Mouse (Mus musculus): ENCODE data around the gene Gpr15. TPM values are rescaled to one million over a fixed set of nuclear protein-coding genes. Genes with fewer than 3 reads are reported as not detected.

Gpr15 gene
- polyA plus RNA-seq, 1 experiment from 2014 or later: 0.08 TPM

- WGBS: 75% methylated on average over 6 of the region's 6 CpGs
- H3K4me1 ChIP-seq: no peaks in the 10 kb centered on the region
- H3K36me3 ChIP-seq: no peaks in the 10 kb centered on the region
- H3K4me3 ChIP-seq (replicated peaks): no peak overlapping the region
- no peaks in the 10 kb centered on the region for H3K27me3 ChIP-seq (replicated peaks)
- no peaks in the 10 kb centered on the region for H3K9me3 ChIP-seq
- no peak overlapping the region for H3K9ac ChIP-seq
- H3K4me2 ChIP-seq: no peak overlapping the region
- no peak for ATAC-seq (ENCODE audit: insufficient read depth, low FRiP score, low read depth)
- H3K27ac ChIP-seq: no peak overlapping the region
These were observed 18.7 kb downstream of the Gpr15 start for GRCm38 (mm10) chr16:58700174-58700573.

GRCm38 (mm10) chr16:58697261-58697660, 21.6 kb downstream of the Gpr15 start:
- H3K27ac ChIP-seq: no peak overlapping the region
- no peak overlapping the region for H3K9ac ChIP-seq
- H3K4me1 ChIP-seq: no peaks in the 10 kb centered on the region
- WGBS: 96% methylated on average over 1 of the region's 1 CpGs
- no peaks in the 10 kb centered on the region for H3K9me3 ChIP-seq
- H3K4me3 ChIP-seq (replicated peaks): no peak overlapping the region
- no peak overlapping the region for H3K4me2 ChIP-seq
- H3K27me3 ChIP-seq (replicated peaks): no peaks in the 10 kb centered on the region
- no peaks in the 10 kb centered on the region for H3K36me3 ChIP-seq
- ATAC-seq (ENCODE audit: insufficient read depth, low FRiP score, low read depth): no peak

- H3K27ac ChIP-seq: no peak overlapping the region
- 85% methylated on average over 3 of the region's 3 CpGs for WGBS
- H3K4me3 ChIP-seq (replicated peaks): no peak overlapping the region
- no peak overlapping the region for H3K4me2 ChIP-seq
- H3K4me1 ChIP-seq: no peaks in the 10 kb centered on the region
- no peaks in the 10 kb centered on the region for H3K9me3 ChIP-seq
- no peaks in the 10 kb centered on the region for H3K27me3 ChIP-seq (replicated peaks)
- no peaks in the 10 kb centered on the region for H3K36me3 ChIP-seq
- no peak overlapping the region for H3K9ac ChIP-seq
- no peak for ATAC-seq (ENCODE audit: insufficient read depth, low FRiP score, low read depth)
These were observed 22.1 kb downstream of the Gpr15 start for GRCm38 (mm10) chr16:58696796-58697195.

GRCm38 (mm10) chr16:58694091-58694490, 24.8 kb downstream of the Gpr15 start:
- no peaks in the 10 kb centered on the region for H3K9me3 ChIP-seq
- H3K27me3 ChIP-seq (replicated peaks): no peaks in the 10 kb centered on the region
- H3K4me3 ChIP-seq (replicated peaks): no peak overlapping the region
- no peak overlapping the region for H3K27ac ChIP-seq
- H3K4me1 ChIP-seq: no peaks in the 10 kb centered on the region
- H3K9ac ChIP-seq: no peak overlapping the region
- no peak overlapping the region for H3K4me2 ChIP-seq
- no peak for ATAC-seq (ENCODE audit: insufficient read depth, low FRiP score, low read depth)
- WGBS: 91% methylated on average over 5 of the region's 5 CpGs
- no peaks in the 10 kb centered on the region for H3K36me3 ChIP-seq

GRCm38 (mm10) chr16:58690322-58690732, 28.5 kb downstream of the Gpr15 start:
- no peak for ATAC-seq (ENCODE audit: insufficient read depth, low FRiP score, low read depth)
- Histone ChIP-seq H3K27me3 (replicated peaks) (no peaks in the 10 kb centered on the region), H3K4me3 (replicated peaks) (no peak overlapping the region), H3K4me1 (no peaks in the 10 kb centered on the region), H3K27ac (no peak overlapping the region), H3K36me3 (no peaks in the 10 kb centered on the region), H3K9ac (no peak overlapping the region), H3K4me2 (no peak overlapping the region), H3K9me3 (no peaks in the 10 kb centered on the region)
- 82% methylated on average over 5 of the region's 5 CpGs for WGBS

- H3K9me3 ChIP-seq: no peaks in the 10 kb centered on the region
- no peak overlapping the region for H3K9ac ChIP-seq
- no peak overlapping the region for H3K4me2 ChIP-seq
- no peaks in the 10 kb centered on the region for H3K27me3 ChIP-seq (replicated peaks)
- H3K36me3 ChIP-seq: no peaks in the 10 kb centered on the region
- WGBS: 82% methylated on average over 5 of the region's 5 CpGs
- H3K27ac ChIP-seq: no peak overlapping the region
- no peak overlapping the region for H3K4me3 ChIP-seq (replicated peaks)
- no peak for ATAC-seq (ENCODE audit: insufficient read depth, low FRiP score, low read depth)
- H3K4me1 ChIP-seq: no peaks in the 10 kb centered on the region
These were observed 29.2 kb downstream of the Gpr15 start for GRCm38 (mm10) chr16:58689555-58690169.

GRCm38 (mm10) chr16:58688534-58688933, 30.3 kb downstream of the Gpr15 start:
- H3K9me3 ChIP-seq: no peaks in the 10 kb centered on the region
- H3K36me3 ChIP-seq: no peaks in the 10 kb centered on the region
- H3K27ac ChIP-seq: no peak overlapping the region
- no peak overlapping the region for H3K4me3 ChIP-seq (replicated peaks)
- no peak overlapping the region for H3K4me2 ChIP-seq
- no peaks in the 10 kb centered on the region for H3K4me1 ChIP-seq
- no peak for ATAC-seq (ENCODE audit: insufficient read depth, low FRiP score, low read depth)
- H3K27me3 ChIP-seq (replicated peaks): no peaks in the 10 kb centered on the region
- no peak overlapping the region for H3K9ac ChIP-seq
- 97% methylated on average over 1 of the region's 1 CpGs for WGBS

GRCm38 (mm10) chr16:58685548-58686537, 33.0 kb downstream of the Gpr15 start:
- no peak overlapping the region for H3K9ac ChIP-seq
- H3K27ac ChIP-seq: no peak overlapping the region
- ATAC-seq (ENCODE audit: insufficient read depth, low FRiP score, low read depth): no peak
- H3K36me3 ChIP-seq: 0 out of 2 replicates have a peak, but pooled peaks cover under 1% of the 10 kb centered on the region
- H3K4me3 ChIP-seq (replicated peaks): no peak overlapping the region
- 67% methylated on average over 20 of the region's 20 CpGs for WGBS
- no peak overlapping the region for H3K4me2 ChIP-seq
- no peaks in the 10 kb centered on the region for H3K4me1 ChIP-seq
- H3K27me3 ChIP-seq (replicated peaks): no peaks in the 10 kb centered on the region
- no peaks in the 10 kb centered on the region for H3K9me3 ChIP-seq

GRCm38 (mm10) chr16:58684537-58684936, 34.3 kb downstream of the Gpr15 start:
- H3K9ac ChIP-seq: no peak overlapping the region
- H3K4me1 ChIP-seq: no peaks in the 10 kb centered on the region
- 0 out of 2 replicates have a peak, but pooled peaks cover 4% of the 10 kb centered on the region for H3K36me3 ChIP-seq
- H3K4me3 ChIP-seq (replicated peaks): no peak overlapping the region
- no peak overlapping the region for H3K27ac ChIP-seq
- no peak for ATAC-seq (ENCODE audit: insufficient read depth, low FRiP score, low read depth)
- H3K4me2 ChIP-seq: no peak overlapping the region
- no peaks in the 10 kb centered on the region for H3K27me3 ChIP-seq (replicated peaks)
- no peaks in the 10 kb centered on the region for H3K9me3 ChIP-seq

GRCm38 (mm10) chr16:58683911-58684310, 35.0 kb downstream of the Gpr15 start:
- 85% methylated on average over 4 of the region's 4 CpGs for WGBS

GRCm38 (mm10) chr16:58682870-58683269, 36.0 kb downstream of the Gpr15 start:
- Histone ChIP-seq H3K4me2 (no peak overlapping the region), H3K27me3 (replicated peaks) (no peaks in the 10 kb centered on the region), H3K4me3 (replicated peaks) (no peak overlapping the region), H3K36me3 (peaks cover 11% of the 10 kb centered on the region), H3K27ac (no peak overlapping the region), H3K9ac (no peak overlapping the region), H3K4me1 (no peaks in the 10 kb centered on the region), H3K9me3 (no peaks in the 10 kb centered on the region)
- no peak for ATAC-seq (ENCODE audit: insufficient read depth, low FRiP score, low read depth)
- WGBS: 73% methylated on average over 7 of the region's 7 CpGs

More at GRCm38 (mm10) chr16:58683911-58684310, 35.0 kb downstream of the Gpr15 start:
- H3K27ac ChIP-seq: no peak overlapping the region
- no peak overlapping the region for H3K9ac ChIP-seq
- H3K9me3 ChIP-seq: no peaks in the 10 kb centered on the region
- H3K4me1 ChIP-seq: no peaks in the 10 kb centered on the region
- H3K36me3 ChIP-seq: 0 out of 2 replicates have a peak, but pooled peaks cover 4% of the 10 kb centered on the region
- ATAC-seq (ENCODE audit: insufficient read depth, low FRiP score, low read depth): no peak
- H3K4me2 ChIP-seq: no peak overlapping the region
- no peak overlapping the region for H3K4me3 ChIP-seq (replicated peaks)
- no peaks in the 10 kb centered on the region for H3K27me3 ChIP-seq (replicated peaks)

- Histone ChIP-seq H3K9ac (no peak overlapping the region), H3K36me3 (peaks cover 18% of the 10 kb centered on the region), H3K27me3 (replicated peaks) (no peaks in the 10 kb centered on the region), H3K4me3 (replicated peaks) (no peak overlapping the region), H3K9me3 (no peaks in the 10 kb centered on the region), H3K27ac (no peak overlapping the region), H3K4me1 (no peaks in the 10 kb centered on the region), H3K4me2 (no peak overlapping the region)
- no peak for ATAC-seq (ENCODE audit: insufficient read depth, low FRiP score, low read depth)
- WGBS: 91% methylated on average over 6 of the region's 6 CpGs
These were observed 36.8 kb downstream of the Gpr15 start for GRCm38 (mm10) chr16:58682046-58682445.

Measured in stomach, embryonic 15.5 days (tissue).